Mouse (Mus musculus) inflammation-experienced regulatory T-cells, adult 16 weeks (primary cell): ENCODE measurements around the gene Gas2l1. TPM values are rescaled to one million over a fixed set of nuclear protein-coding genes. Genes with fewer than 3 reads are reported as not detected.

ENCODE experiments used
- polyA plus RNA-seq: library from polyadenylated mRNA; unstranded; fragments of 100-300 nt; shearing (Covaris generic); gene quantifications from one replicate; pipeline ENCODE4 v1.2.1, GENCODE M21; 2017

The Gas2l1 gene
- polyA plus RNA-seq: 2.5 TPM

DNA sequence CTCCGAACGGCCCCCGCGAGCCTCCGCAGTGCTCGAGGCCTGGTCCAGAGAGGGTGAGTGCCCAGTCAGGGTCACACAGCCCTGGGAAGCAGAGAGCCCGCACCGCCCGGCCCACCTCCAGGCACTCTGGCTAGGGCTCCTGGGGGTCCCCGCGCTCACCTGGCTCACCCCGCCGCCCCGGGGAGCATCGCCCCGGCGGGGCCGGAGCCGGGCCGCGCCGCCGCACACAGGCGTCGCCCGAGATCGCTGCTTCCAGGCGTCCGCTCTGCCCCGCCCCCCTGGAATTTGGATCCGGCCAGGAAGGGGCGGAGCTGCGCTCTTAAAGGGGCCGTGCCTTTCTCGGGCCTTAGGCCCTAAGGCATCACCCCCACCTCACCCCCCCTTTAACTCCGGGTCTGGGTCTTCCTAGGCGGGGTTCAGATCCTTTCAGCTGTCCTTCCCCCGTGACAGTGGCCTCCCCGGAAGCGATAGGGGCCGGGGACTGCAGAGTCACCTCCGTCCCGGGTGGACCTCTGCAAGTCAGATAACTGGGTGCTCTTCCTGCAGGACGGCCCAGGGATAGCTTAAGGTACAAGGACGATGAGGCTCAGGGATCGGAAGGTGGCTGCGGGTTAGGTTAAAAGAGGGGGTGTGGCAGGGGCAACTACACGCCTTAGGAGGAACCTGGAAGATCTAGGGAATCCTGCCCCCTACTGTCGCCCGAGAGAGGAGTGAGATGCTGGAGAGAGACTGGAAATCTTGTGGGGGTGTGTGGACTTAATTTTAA is at the start of gene Gas2l1:
Gene Gas2l1 (minus strand): TSS at position 272 of the 766 bp plus-strand sequence.

DNA sequence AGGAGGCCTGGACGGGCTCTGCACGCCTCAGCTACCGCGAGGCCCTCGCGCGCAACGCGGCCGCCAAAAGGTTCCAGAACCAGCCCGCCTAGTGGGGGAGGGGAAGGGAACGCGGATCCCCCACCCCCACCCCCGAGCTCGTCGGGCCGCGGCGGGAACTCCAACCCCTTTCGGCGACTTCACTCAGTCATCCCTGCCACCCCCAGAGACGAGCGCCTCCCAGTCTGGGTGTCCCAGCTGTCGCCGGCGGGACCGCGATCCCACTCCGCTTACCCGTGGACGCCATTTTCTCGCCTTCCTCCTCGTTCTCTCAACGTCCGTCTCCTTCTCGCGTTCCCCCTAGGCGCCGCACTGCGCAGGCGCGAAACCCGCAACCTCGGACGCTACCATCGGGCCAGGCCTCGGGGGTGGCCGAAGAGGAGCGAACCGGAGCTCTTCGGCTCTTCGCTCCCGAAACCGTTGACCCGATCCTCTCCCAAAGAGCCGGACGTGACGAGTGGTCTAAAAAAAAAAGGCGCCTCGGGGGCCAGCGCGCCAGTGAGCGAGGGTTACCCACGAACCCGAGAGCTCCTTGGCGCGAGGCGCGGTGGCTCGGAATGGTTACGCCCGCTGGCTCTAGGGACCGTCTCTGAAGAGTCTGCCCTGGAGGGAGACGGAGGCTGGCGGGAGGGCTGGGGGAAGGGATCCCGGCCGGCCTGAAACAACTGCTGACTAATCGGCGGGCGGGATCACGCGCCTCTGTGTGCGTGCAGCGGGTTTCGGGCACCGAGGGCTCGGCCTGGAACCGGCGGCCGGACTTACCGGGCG is 33.8 kb upstream of the Gas2l1 start, which contains the start of the genes Rhbdd3 and Ewsr1:
Gene Rhbdd3 (plus strand): TSS at position 191 of the 807 bp plus-strand sequence.
Gene Ewsr1 (minus strand): TSS at position 531 of the 807 bp plus-strand sequence.

DNA sequence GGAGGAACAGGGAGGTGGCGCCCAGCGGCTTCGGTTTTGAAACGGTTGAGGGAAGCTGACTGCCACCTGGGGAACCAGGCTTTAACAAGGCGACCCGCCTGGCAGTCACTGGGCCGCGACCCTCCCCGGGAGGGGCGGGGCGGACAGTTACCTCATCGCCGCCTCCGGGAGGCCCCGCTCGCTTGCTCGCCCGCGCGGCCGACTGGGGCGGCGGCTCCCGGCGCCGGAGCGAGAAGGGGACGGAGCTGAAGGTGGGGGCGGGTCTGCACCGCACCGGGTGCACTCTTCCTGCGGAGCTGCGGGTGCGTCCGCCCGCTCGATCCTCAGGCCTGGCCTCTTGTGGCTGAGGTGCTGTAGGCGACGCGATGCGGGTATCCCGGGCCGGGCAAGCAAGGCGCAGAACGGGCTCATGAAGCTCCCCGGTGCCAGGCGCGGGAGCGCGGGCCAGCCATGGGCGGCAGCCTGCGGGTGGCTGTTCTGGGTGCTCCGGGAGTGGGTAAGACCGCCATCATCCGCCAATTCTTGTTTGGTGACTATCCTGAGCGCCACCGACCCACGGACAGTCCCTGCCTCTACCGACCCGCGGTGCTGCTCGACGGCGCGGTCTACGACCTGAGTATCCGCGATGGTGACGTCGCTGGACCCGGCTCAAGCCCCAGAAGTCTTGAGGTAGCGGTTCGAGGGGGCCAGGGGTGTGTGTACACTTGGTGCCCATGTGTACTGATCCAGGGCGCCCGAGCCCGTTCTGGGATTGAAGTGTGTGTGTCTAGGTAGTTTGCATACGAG is 7.1 kb downstream of the Gas2l1 start, which contains the start of gene Rasl10a:
Gene Rasl10a (plus strand): TSS at position 273 of the 786 bp plus-strand sequence.

Other genes starting within 250 kb of the Gas2l1 start
- gene Nf2, start 215.8 kb downstream of the Gas2l1 start, polyA plus RNA-seq: 59.9 TPM
- gene Nipsnap1, start 191.4 kb downstream of the Gas2l1 start, polyA plus RNA-seq: 50.1 TPM
- 58.8 TPM for gene Thoc5, start 170.0 kb downstream of the Gas2l1 start, polyA plus RNA-seq
- 6.6 TPM for gene Nefh, start 117.3 kb downstream of the Gas2l1 start, polyA plus RNA-seq
- gene Ap1b1, start 78.5 kb downstream of the Gas2l1 start, polyA plus RNA-seq: 125 TPM
- gene Rasl10a, start 7.2 kb downstream of the Gas2l1 start, polyA plus RNA-seq: not detected
- gene Rhbdd3, start 33.6 kb upstream of the Gas2l1 start, polyA plus RNA-seq: 11.0 TPM
- 905 TPM for gene Ewsr1, start 33.9 kb upstream of the Gas2l1 start, polyA plus RNA-seq
- gene Emid1, start 86.9 kb upstream of the Gas2l1 start, polyA plus RNA-seq: 1.5 TPM
- gene Kremen1, start 196.2 kb upstream of the Gas2l1 start, polyA plus RNA-seq: 3.9 TPM